Mouse (Mus musculus): ENCODE results near the gene Asap3. TPM values are rescaled to one million over a fixed set of nuclear protein-coding genes. Genes with fewer than 3 reads are reported as not detected.
A peak's percentile ranks its signal among the peaks of the same experiment; 100 is the strongest.

The Asap3 gene
- total RNA-seq (2021), result 1 to 10 TPM; 1.8 to 2.1 TPM
- long read RNA-seq, experiment 1, full-length matches to known transcripts, result 1 of 1 reads
- long read RNA-seq, experiment 1, partial matches to known transcripts, result 0 of 1 reads
- long read RNA-seq, experiment 1, other reads (novel, unspliced or antisense), result 0 of 1 reads
- long read RNA-seq, experiment 2, partial matches to known transcripts, result 1 of 3 reads
- long read RNA-seq, experiment 2, other reads (novel, unspliced or antisense), result 2 of 3 reads

GRCm38 (mm10) chr4:136206033-136206893 is at the start of gene Asap3:
Gene Asap3 (plus strand): TSS chr4:136206365.
- DNase-seq, result peak; percentile 94 to 98
- intact Hi-C loops (cut with DNase I), result loop anchor here (1.0 kb wide), 1 partner anchor 33 kb away; no protein-coding TSS in a partner anchor

GRCm38 (mm10) chr4:136158498-136158897 is 47.7 kb upstream of the Asap3 start:
- intact Hi-C loops (cut with DNase I), result no loop called here
- no peak for DNase-seq

DNA sequence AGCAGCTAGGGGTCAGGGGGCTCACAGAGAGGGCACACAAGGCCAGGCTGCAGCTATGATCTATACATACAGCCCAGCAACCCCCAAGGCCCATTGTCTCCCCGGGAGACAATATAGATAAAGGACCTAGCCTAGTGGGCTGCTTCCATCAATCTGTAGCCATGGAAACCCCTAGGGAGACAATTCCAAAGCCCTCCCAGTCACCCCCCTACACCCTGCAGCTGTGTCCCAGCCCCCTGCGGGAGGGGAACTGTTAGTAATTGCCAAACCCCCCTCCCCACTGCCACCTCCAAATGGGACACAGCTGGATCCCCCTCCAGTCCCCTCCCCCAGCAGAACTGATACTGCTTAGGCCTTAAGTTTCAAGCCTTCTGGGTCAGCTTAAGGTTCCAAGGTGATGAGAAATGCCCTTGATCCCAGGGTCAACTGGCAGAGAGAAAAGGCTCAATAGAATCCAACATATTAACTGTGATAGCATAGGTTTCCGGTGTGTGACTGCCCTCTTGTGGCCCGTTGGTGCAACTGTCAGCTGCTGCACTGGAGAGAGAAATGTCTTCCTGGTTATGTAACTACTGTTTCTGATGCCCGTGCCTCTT is 46.3 kb upstream of the Asap3 start:
- peak; percentile 62 to 69 for DNase-seq
- intact Hi-C loops (cut with DNase I), result loop anchor here (1.0 kb wide), 1 partner anchor 90 kb away; no protein-coding TSS in a partner anchor

- DNase-seq, result peak; percentile 82 to 86
- intact Hi-C loops (cut with DNase I), result loop anchor here (1.0 kb wide), 1 partner anchor 37 kb away; no protein-coding TSS in a partner anchor
Measured at GRCm38 (mm10) chr4:136163448-136163847, 42.7 kb upstream of the Asap3 start.

- intact Hi-C loops (cut with DNase I), result no loop called here
Measured at GRCm38 (mm10) chr4:136164981-136165380, 41.2 kb upstream of the Asap3 start.

DNA sequence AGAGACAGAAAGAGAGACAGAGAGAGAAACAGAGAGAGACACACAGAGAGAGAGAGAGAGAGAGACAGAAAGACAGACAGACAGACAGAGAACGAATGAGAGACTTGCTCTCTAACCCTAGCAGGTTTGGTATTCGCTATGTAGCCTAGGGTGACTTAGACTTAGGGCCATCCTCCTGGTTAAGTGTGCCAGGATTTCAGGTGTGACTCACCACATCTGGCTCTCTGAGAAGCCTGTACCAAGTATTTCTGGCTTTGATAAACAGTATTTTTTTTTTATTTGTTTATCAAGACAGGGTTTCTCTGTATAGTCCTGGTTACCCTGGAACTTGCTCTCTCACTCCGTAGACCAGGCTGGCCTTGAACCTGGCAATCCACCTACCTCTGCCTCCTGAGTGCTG is 38.5 kb upstream of the Asap3 start:
- intact Hi-C loops (cut with DNase I), result no loop called here
- no peak for DNase-seq

More at GRCm38 (mm10) chr4:136164981-136165380, 41.2 kb upstream of the Asap3 start:
- no peak for DNase-seq

DNA sequence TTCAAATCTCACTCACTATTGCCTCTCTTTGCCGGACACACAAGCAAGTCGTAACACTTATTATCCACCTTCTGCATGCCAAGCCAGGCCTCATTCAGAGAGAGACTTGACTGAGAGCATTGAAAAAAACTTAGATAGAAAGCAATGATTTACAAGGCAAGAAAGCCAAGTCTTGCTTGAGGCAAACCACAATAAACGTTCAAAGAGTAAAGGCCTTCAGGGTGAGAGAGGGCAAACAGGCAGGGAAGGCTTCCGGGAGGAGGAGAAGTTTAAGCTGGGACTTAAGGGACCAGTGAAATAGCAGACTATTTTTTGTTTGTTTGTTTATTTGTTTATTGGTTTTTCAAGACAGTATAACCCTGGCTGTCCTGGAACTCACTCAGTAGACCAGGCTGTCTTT is 35.8 kb upstream of the Asap3 start:
- intact Hi-C loops (cut with DNase I), result no loop called here
- DNase-seq, result no peak

DNA sequence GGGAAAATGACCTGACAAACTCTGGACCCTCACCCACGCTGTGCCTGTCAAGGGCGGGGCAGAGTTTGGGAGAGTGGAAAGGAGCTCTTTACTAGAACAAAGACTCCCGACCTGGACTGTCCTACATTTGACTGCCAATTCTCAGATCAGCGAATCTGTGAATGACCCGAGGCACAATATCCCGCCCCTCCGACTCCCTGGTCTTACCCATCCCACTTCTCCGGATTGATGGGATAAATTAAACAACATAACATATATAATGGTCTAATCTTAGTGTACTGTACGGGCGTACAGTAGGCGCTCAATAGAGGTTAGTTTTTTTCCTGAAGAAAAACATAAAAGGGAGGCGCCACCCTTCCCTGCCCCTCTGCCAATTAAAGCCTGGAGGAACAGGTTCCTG is 34.7 kb upstream of the Asap3 start:
- DNase-seq, result no peak
- intact Hi-C loops (cut with DNase I), result no loop called here

DNA sequence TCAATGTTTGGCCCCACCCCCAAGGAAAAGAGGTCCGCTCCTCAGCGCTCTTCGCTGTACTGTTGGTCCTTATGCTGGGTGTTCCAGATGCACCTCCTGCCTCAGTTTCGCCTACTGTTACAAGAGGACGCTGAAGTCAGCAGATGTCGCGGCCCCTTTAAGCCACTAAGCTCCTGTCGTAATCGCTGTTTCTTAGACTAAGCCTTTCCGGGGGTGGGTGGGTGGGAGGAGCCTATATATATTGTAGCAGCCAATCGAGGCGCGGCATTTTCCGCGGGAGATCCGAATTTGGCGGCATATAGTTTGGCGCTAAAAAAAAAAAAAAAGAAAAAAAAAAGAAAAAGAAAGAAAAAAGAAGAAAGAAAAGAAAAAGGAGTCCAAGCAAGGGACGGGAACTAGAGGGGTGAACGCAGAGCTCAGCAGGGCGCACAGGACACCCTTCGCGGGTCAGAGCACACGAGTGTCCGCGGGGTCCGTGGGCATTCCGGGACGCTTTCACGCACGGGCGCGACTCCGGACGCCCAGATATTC is 34.1 kb upstream of the Asap3 start, which contains the start of gene E2f2:
TSS of gene E2f2 (plus strand) at position 384 of the 531 bp plus-strand sequence.
- intact Hi-C loops (cut with DNase I), result no loop called here
- DNase-seq, result peak; percentile 44 to 58

DNA sequence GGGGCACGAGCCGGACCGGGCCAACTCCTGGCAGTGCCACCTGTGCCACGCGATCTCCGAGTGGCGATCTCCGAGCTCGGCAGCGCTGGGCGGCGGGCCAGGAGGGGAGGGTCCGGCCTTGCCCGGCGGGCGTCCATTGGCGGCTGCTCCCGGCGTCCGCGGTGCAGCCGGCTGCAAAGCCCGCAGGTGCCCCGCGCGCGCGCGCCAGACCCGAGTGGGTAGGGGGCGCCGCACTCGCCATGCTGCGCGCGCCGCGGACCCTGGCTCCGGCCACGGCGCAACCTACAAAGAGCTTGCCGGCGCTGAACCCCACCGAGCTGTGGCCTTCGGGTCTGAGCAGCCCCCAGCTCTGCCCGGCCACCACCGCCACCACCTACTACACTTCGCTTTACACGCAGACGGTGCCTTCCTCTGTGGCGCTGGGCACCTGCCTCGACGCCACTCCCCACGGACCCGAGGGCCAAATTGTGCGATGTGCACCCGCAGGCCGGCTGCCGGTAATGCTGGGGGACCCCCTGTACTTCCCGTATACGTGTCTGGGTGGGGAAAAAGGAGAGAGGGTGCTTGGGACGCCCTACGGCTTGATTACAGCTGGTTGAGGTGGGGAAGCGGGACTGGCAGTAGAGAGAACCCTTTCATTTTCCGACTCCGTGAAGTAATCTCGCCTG is 33.5 kb upstream of the Asap3 start:
- DNase-seq, result peak in 1 of 2 experiments; percentile 53

GRCm38 (mm10) chr4:136173210-136173715 is 32.9 kb upstream of the Asap3 start:
- intact Hi-C loops (cut with DNase I), result no loop called here
- no peak for DNase-seq

More for the DNA sequence above, 33.5 kb upstream of the Asap3 start:
- intact Hi-C loops (cut with DNase I), result no loop called here

DNA sequence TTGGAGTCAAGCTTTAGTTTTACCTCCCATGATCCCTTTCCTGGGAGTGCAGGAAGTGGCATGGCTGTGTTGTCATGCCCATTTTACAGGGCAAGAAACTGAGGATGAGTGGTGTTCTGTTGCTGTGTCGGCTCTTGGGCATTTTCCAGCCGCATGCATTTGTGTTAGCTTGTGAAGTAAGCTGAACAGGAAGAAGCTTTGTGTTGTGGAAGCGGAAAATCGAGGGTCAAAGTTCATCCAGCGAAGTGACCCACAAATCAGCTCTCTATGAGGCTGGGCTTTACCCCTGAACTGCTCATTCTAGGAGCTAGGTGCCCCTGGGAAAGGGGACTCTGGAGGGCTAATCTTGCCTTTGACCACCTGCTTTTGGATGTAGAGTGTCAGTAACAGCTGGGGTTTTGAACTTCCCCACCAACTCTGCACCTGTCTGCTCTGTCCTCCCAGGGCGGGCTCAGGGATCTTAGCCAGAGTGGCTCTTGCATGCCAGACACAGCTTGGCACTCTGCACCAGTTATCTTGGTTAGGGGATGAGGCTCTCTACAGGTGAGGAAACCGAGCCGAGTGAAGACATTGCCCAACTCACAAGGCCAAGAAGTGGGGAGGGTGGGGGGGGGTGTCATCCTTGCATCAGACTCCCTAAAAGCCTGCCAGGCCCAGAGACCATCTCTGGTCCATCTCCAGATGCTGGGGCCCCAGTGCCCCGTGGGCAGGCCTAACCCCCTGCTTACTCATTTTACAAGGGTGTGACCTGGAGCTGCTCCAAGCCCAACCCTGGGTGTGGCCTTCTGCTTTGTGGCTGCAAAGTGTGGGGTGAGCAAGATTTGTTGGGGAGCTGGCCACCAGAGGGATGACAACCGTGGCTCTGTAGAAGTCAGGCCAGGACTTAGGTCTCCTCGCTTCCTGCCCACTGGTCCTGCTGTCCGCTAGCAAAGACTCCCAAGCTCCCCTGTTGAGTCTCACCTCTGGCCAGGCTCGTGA is 31.7 kb upstream of the Asap3 start:
- no peak for DNase-seq
- intact Hi-C loops (cut with DNase I), result no loop called here

DNA sequence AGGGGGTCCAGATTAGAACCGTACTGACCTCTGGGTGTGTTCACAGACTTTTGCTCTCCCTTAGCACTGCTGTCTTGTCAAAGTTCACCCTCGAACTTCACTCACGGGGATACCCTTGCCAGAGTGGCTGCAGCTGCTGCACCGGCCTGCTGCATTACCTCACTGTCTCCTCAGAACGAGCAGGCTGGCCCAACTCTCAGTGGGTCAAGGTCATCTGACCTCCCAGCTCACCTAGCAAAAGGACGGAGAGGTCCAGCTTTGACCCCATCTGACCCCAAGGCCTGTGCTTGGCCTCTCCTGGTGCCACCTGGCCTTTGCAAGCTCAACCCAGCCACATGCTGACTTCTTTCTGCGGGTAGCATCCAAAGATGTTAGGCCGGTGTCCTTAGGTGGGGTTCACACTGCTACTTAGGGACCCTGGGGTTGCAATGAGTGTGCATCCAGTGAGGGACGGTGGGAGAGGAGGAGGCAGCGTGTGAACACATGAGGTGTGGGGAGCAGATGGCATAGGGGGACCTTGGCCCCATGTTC is 30.1 kb upstream of the Asap3 start:
- no peak for DNase-seq
- intact Hi-C loops (cut with DNase I), result no loop called here

DNA sequence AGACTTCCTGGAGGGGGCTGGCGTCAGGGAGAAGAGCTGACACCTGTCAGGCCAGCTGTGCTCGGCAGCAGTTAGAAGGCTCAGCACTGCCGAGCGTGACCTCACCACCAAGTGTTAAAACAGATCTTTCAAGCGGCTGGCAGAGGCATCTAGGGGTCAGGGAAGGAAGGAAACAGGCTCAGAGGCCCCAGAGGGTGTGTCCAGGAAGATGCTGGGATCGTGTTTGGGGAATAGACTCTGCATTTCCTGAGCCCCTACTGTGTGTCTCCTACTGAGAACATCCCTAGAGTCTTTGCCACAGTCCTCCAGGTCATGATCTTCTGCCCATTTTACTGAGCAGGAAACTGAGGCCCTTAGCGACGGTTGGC is 28.9 kb upstream of the Asap3 start:
- DNase-seq, result no peak
- intact Hi-C loops (cut with DNase I), result no loop called here

DNA sequence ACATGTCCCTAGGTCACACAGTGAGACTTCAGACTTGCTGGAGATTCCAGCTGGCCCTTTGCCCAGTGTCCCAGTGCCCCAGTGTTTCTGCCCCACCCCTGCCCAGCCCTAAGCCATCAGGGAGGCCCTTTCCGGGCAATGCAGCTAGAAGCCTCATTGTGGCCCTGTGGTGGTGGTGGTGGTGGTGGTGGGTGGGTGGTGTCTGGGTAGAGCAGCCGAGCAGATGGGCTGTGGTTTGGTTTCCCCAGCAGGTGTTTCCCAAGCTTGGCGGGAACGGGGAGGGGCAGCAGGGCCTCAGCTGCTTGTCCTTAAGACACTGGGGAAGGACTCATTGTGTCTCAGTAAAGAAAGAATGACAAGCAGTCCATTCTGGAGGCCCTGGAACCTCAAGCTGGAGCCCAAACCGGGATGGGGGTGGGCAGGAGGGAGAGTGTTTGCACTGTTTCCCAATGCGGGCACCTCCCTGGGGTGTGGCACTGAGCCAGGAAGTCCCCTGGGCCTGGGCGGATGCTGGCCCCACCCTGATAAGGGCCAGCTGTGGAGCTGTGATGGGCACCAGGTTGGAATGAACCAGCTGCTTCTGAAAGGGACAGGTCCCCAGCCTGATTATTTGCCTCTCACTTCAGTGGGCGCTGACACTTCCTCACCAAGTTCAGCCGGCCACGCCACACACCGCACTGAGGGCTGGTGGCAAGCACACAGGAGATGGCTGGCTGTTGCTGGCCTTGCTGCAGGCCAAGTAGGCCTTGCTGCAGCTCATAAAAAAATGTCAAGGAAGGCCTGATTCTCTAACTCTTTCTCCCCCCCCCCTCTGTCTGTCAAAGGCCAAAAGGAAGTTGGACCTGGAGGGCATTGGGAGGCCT is 28.3 kb upstream of the Asap3 start:
- intact Hi-C loops (cut with DNase I), result no loop called here

DNA sequence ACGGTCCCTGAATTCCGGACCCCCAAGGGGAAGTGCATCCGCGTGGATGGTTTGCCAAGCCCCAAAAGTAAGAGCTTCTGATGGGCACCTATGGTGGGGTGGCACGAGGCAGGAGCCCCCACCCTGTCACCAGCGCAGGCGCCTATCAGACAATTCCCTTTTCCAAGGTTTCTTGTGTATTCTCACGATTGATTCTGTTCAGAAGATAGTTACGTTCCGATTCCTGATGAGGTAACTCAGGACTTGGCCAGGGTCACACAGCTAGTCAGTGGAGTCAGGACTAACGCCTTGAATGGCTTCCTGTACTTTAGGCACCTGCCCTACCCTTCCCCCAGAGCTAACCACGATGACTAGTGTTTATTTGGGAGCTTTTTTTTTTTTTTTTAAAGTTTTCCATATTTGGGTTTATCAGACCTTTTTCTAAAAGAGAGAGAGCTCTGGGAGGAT is 27.7 kb upstream of the Asap3 start:
- intact Hi-C loops (cut with DNase I), result no loop called here
- no peak for DNase-seq

More for the DNA sequence above, 28.3 kb upstream of the Asap3 start:
- no peak for DNase-seq

DNA sequence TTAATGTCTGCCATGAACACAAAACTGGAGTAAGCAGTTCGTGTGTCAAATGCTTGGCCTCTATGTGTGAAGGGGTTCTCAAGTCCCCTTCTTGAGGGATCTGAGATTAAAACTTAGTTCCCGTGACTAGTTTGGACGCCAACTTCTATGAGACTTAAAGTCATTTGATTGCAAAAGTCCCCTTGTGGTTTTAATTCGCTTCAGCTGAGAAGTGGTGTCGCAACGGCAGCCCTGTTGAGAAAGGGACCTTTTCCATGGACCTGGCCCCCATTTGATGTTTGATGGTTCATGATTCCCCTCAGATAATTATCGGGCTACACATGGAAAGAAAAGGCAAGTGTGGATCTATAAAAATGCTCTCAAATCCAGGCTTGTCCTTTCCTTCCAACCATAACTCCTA is 26.7 kb upstream of the Asap3 start:
- intact Hi-C loops (cut with DNase I), result no loop called here
- DNase-seq, result no peak

- intact Hi-C loops (cut with DNase I), result no loop called here
- peak; percentile 82 to 84 for DNase-seq
Measured at GRCm38 (mm10) chr4:136179998-136180397, 26.2 kb upstream of the Asap3 start.
